Mouse (Mus musculus) T-helper 2 cell (primary cell): ENCODE measurements at regions not wholly inside any gene's neighbourhood (a gene's known extent, or its start where the extent isn't known, plus 50 kb on each side); places are given as distances from the start of the nearest gene placed in this dataset.

Experiments
- in situ Hi-C: fragments of 300-600 bp; cut with MboI, MseI; formaldehyde crosslinking; loops from one replicate; pipeline ENCODE4 v1.15.1; 2025; ENCODE audit warnings: high pct_unique_total_duplicates

DNA sequence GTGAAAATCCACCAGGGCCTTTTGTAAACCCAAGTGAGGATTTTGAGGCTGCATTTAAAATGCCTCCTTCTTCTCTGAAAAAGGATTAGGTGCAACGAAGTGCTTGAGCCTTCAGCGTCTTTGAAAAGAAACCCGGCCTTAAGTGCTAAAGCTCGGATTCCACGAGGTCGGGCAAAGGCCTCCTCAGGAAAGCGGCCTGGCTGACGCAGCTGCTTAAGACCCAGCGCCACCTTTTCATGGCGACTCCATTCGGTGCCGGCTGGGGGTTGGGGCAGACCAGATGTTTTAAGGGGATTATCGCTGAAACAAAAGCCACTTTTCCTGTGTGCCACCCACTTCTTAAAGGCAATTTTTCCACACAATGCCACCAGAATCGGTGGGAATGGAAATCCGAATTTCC lies 61.6 kb upstream of the 4932438H23Rik start:
- in situ Hi-C loops = no loop called here

DNA sequence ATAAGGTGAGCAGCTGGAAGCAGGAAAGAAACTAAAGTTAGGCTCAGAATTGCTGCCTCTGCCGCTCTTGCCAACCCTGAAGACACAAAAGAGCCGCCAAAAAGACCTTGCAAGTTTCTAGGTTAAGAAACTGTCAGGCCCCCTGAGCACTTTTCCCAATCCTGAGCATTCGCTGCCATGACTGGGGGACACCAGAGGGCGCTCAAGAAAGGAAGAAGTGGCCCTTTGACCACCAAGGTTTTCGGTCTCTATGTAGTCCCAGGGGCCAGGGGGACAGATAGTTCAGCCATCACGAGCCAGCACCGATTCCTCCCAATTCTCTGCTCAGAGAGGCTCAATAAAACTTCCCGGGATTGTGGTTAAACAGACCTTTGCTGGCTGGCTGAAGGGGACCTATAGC lies 64.6 kb upstream of the Olig2 start:
- in situ Hi-C loops = no loop called here

DNA sequence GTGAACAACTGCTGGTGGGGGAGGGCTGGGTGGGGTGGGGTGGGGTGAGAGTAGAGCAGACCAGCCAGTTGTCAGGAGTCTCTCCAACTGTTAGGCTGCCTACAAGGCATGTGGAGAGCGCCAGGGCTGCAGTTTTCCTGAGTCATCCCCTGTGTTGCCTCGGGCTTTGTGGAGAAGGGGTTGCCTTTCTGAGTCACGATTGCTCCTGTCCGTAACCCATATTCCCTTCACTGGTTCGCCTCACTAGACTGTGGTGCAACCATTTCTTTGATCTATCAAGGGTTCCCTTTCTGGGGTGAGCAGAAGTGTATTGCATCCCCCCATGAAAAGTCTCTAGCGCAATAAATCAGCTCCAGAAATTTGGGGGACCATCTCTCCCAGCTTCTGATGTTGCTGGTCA lies 63.6 kb upstream of the Olig2 start:
- in situ Hi-C loops = no loop called here

DNA sequence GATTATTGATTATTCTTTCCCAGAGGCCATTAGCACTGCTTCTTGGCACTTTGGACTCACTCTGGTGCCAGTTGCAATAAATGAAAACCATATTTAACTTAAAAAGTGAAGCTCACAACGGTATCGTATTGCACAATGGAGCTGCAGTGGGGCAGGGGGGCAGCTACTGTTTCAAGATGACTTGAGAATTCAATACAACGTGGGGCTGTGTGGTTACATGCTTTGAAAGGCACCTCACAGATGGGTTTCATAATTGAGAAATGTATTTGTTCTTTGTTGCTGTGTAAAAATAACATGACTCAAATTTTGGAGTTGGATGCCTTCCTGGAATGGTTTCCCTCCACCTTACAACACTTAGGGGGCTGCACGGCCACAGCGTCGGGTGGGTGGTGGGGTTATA lies 62.9 kb upstream of the Olig2 start:
- in situ Hi-C loops = no loop called here

DNA sequence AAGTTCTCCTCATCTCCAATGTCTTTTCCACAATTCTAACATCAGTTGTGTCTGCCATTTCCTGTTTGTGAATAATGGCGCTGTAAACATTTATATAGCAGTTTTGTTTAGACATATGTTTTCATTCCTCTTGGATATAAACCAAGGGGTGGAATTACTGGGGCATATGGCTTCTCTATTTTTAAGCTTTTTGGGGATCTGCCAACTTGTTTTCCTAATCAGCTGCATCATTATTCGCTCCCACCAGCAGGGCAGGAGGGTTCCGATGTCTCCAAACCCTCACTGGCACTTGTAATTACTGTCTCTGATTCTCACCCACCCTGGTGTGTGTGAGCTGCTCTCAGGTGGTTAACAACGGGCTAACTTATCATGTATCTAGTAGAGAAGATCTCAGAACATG lies 59.4 kb upstream of the Olig2 start:
- in situ Hi-C loops = no loop called here

DNA sequence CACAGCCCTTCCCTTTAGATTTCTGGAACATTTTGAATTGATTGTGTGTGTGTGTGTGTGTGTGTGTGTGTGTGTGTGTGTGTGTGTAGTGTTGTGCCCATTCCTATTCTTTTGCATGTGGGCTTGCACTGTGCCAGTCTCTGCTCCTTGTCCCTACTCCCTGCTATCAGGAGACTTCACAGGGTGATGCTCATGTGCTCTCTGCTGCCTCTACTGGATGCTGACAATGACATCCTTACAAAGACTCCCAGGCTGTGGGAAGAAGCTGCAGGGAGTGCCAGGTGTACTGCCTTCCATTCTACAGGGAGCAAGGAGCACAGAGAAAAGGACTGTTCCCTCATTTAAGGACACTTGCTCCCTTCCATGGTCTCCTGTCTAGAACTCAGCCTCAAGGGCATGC lies 58.4 kb upstream of the Olig2 start:
- in situ Hi-C loops = no loop called here

DNA sequence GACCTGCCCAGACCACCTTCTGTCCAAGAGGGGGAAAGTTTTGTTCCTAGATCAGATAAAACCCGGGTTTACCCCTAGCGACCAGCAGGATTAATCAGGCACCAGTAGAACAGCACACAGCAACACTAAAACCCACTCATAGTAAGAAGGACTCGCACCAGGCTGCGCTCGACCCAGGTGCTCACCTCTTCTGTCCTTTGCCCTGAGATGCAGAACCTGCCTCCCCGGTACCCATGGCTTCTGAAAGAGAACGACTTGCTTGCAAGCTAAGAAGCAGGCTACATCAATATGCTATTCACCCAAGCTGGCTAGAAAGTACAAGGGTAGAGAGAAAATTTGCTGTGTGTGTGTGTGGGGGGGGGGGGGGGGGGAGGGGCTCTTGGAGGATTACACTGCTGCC lies 56.9 kb upstream of the Olig2 start:
- in situ Hi-C loops = no loop called here

DNA sequence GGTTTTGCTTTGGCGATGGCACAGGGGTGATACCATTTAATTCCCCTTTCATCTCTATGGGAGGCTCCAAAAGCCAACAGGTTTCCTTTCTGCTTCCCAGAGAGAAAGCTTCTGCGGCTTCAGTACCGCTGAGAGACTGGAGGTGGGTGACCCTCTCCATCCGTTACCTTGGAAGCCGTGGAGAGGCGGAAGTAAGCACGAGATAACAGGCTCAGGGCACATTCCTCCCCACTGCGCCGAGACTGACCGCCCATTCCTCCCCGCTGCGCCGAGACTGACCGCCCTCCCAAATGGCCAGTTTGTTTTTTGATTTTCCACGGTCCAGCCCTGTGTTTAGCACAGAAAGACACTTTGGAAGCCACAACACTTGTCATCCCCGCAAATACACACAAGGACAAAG lies 55.4 kb upstream of the Olig2 start:
- in situ Hi-C loops = loop anchor here (10.0 kb wide), 1 partner anchor 255 kb away; no protein-coding TSS in a partner anchor

DNA sequence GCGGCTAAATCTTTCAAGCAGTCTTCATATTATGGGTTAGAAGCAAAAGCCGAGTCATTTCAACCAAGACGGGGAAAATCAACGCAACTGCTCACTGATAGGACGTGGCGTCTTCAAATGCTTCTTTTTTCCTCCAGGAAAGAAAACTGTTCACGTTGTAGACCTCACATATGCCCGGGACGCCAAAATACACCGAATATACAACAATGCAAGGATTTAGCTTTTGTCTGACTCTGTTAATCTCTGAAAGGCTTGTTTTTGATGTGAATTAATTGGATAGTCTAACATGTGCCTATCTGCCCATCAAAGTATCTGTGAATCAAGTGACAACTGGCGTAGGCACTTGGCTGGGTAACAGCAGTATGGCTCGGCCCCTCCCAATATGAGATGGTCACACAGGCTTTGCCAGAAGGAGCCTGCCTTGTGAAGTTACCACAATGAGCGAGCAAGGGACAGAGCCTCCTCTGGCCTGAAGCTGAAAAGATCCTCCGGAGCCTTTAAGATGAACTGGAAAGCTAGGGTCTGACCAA lies 53.3 kb upstream of the Olig2 start:
- in situ Hi-C loops = loop anchor here (10.0 kb wide), 1 partner anchor 253 kb away; no protein-coding TSS in a partner anchor

DNA sequence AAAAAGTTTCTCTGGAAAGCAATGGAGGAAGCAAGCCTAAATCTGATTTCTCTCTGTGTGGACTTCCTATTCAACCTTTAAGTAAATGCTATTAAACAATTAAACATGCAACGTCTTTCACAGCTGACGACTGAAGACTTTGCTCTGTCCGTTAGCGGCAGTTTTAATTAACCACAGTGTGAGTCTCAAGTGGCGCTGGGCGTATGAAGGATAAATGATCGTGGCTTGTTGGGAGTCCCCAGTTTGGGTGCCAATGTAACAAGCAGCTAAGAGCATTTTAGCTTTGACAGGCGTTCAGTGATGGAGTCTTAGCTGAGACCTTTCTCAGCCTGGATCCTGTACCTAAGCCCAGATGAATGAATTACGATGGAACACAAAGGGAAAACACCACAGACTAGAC lies 52.7 kb upstream of the Olig2 start:
- in situ Hi-C loops = loop anchor here (10.0 kb wide), 1 partner anchor 252 kb away; no protein-coding TSS in a partner anchor

DNA sequence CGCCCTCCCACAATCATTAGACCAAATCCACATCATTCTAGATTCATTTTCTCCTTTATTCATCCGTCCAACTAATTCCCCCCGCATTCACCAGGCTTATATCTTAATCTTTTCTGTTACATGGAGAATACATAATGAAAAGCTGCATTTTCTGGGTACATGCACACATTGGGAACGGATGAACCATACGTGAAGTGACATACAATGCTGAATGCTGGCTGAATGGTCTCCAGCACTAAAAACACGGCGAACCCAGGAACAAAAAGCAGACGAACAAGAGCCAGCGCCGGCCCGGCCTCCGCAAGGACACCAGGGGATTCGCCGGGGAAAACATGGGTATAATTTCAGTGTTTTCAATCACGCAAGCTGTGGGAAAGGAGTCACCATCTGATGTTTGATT lies 52.0 kb upstream of the Olig2 start:
- in situ Hi-C loops = loop anchor here (10.0 kb wide), 1 partner anchor 252 kb away; no protein-coding TSS in a partner anchor

DNA sequence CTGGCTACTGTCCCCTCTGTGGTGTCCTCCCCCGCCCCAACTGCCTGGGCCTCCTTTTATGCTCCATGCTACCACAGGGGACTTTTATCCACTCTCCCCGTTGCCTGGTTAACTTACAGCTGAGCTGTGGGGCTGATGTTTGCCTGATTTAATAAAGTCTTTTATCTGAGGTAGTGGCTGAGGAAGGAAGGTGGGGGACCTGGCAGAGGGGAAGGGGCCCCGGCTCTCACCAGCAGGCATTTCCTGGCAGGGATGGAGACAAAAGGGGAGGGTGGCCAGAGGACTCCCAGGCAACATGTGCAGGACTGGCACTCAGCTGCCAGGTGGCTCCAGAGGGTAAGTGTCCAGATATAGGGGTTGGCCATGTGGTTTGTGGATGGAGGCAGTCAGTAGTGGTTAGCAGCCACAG lies 51.4 kb upstream of the Olig2 start:
- in situ Hi-C loops = loop anchor here (10.0 kb wide), 1 partner anchor 251 kb away; no protein-coding TSS in a partner anchor

DNA sequence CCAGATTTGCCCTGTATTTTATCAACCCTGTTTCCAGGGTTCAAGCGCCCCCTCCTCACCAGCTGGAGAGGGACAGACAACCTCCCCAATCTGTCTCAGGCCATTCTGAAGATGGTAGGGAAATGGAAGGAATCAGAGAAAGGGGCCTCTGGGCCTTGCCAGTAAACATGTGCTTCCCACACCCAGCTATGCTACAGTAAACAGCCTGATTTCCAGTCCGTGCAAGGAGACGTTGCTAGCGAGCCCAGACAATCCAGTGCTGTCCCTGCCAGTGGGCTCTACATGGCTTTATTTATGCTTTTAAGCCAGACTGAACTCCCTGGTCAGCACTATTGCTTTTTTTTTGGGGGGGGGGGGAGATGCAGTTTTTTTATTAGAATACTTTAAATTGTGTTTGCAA lies 50.9 kb upstream of the Olig2 start:
- in situ Hi-C loops = loop anchor here (10.0 kb wide), 1 partner anchor 250 kb away; no protein-coding TSS in a partner anchor
